Mouse (Mus musculus): ENCODE results near the gene Lrrc30. TPM values are rescaled to one million over a fixed set of nuclear protein-coding genes. Genes with fewer than 3 reads are reported as not detected.

The Lrrc30 gene
- polyA plus RNA-seq, 1 experiment from 2014 or later: not detected

GRCm38 (mm10) chr17:67581839-67582238, 50.7 kb downstream of the Lrrc30 start:
- no peaks in the 10 kb centered on the region for H3K27me3 ChIP-seq (replicated peaks; ENCODE audit: insufficient read depth, low read length)
- no peak overlapping the region for H3K27ac ChIP-seq (ENCODE audit: low read length)
- ATAC-seq (no peak), DNase-seq (ENCODE audit: low spot score) (no peak)
- H3K9ac ChIP-seq (replicated peaks; ENCODE audit: low read depth): no peak overlapping the region
- H3K4me1 ChIP-seq (ENCODE audit: insufficient read depth, low read depth, low read length): 0 out of 2 replicates have a peak, but pooled peaks cover 4% of the 10 kb centered on the region
- WGBS: 62% methylated on average over 5 of the region's 5 CpGs
- no peak overlapping the region for H3K4me3 ChIP-seq (ENCODE audit: low read depth, low read length)
- H3K4me2 ChIP-seq (replicated peaks; ENCODE audit: low read depth, low read length): no peak overlapping the region
- H3K36me3 ChIP-seq (ENCODE audit: insufficient read depth, low read length): no peaks in the 10 kb centered on the region
- no peaks in the 10 kb centered on the region for H3K9me3 ChIP-seq (ENCODE audit: low read length)
- TF ChIP-seq EP300 (IDR thresholded peaks at IDR 0.05) (no peak), CTCF (IDR thresholded peaks at IDR 0.05) (peak; percentile 34; the same call in 1 of the 2 replicates)

Other genes starting within 250 kb of the Lrrc30 start
- 0.56 and 0.80 TPM in 2 replicates for gene Lama1, start 64.5 kb upstream of the Lrrc30 start, polyA plus RNA-seq (2015; fragmentation: Nextera tagmentation; extraction: Ambion mirVana)

Data from lung, postnatal 0 days (tissue).